10 mouse cellular contexts compared by ENCODE assay signal in genomic region chr2:27813370-27813769, GRCm38 (mm10).
DNase-seq lines count a peak whose midpoint lies in the region; ATAC-seq and TF ChIP-seq lines count a peak whose summit lies in the region.
"Had no signal": no experiment of that assay in that cellular context is flagged by ENCODE, and none has a peak within 500 bp of the region (broad histone marks: within the 10 kb centered on the region; RNA-seq: fewer than 3 reads in every experiment).

No protein-coding gene starts in this region.

- no peak overlapping the region for H3K4me2 ChIP-seq in hindbrain, embryonic 14.5 days (replicated peaks)
- H3K4me2 ChIP-seq in limb, embryonic 14.5 days (replicated peaks; ENCODE audit: low read depth, low read length, severe bottlenecking), result no peak overlapping the region
- H3K4me2 ChIP-seq: neural tube, embryonic 12.5 days had no signal

- no peak overlapping the region for H3K4me3 ChIP-seq in hindbrain, embryonic 14.5 days (replicated peaks; ENCODE audit: low read length)
- no peak overlapping the region for H3K4me3 ChIP-seq in hindbrain, embryonic 10.5 days
- H3K4me3 ChIP-seq in limb, embryonic 14.5 days (replicated peaks; ENCODE audit: low read length), result no peak overlapping the region
- H3K4me3 ChIP-seq: erythroblast, embryonic 14.5 days; neural tube, embryonic 12.5 days had no signal

- no peak for TF ChIP-seq POLR2A in limb, embryonic 14.5 days (IDR thresholded peaks at IDR 0.05; ENCODE audit: borderline replicate concordance, extremely low read depth, insufficient read depth, insufficient read length)

- WGBS in hindbrain, embryonic 14.5 days, result 65% methylated on average over 6 of the region's 6 CpGs
- WGBS in hindbrain, embryonic 10.5 days, result 62% methylated on average over 6 of the region's 6 CpGs
- 15% methylated on average over 6 of the region's 6 CpGs for whole genome bisulfite sequencing in limb, embryonic 14.5 days

- no peaks in the 10 kb centered on the region for H3K36me3 ChIP-seq in hindbrain, embryonic 14.5 days (replicated peaks; ENCODE audit: control insufficient read depth, insufficient read depth)
- H3K36me3 ChIP-seq in hindbrain, embryonic 10.5 days, result no peaks in the 10 kb centered on the region
- H3K36me3 ChIP-seq in limb, embryonic 14.5 days (ENCODE audit: control insufficient read depth, insufficient read depth, low read length), result no peaks in the 10 kb centered on the region
- H3K36me3 ChIP-seq: neural tube, embryonic 12.5 days had no signal

- no peaks in the 10 kb centered on the region for H3K27me3 ChIP-seq in hindbrain, embryonic 14.5 days (ENCODE audit: control insufficient read depth, insufficient read depth, low read length)
- H3K27me3 ChIP-seq in hindbrain, embryonic 10.5 days (ENCODE audit: insufficient read depth, poor library complexity, severe bottlenecking), result no peaks in the 10 kb centered on the region
- H3K27me3 ChIP-seq in limb, embryonic 14.5 days (ENCODE audit: control insufficient read depth, insufficient read depth, low read length), result no peaks in the 10 kb centered on the region
- H3K27me3 ChIP-seq: neural tube, embryonic 12.5 days had no signal

- H3K9me3 ChIP-seq in hindbrain, embryonic 14.5 days (ENCODE audit: control insufficient read depth, low read length), result no peaks in the 10 kb centered on the region
- H3K9me3 ChIP-seq in hindbrain, embryonic 10.5 days, result no peaks in the 10 kb centered on the region
- no peaks in the 10 kb centered on the region for H3K9me3 ChIP-seq in limb, embryonic 14.5 days (ENCODE audit: control insufficient read depth, low read length)
- H3K9me3 ChIP-seq: neural tube, embryonic 12.5 days had no signal

- H3K9ac ChIP-seq in hindbrain, embryonic 14.5 days, result no peak overlapping the region
- no peak overlapping the region for H3K9ac ChIP-seq in limb, embryonic 14.5 days (ENCODE audit: low read depth, low read length, severe bottlenecking)
- H3K9ac ChIP-seq: neural tube, embryonic 12.5 days had no signal

- no peaks in the 10 kb centered on the region for H3K4me1 ChIP-seq in hindbrain, embryonic 14.5 days (replicated peaks; ENCODE audit: control insufficient read depth, insufficient read depth, low read length)
- H3K4me1 ChIP-seq in hindbrain, embryonic 10.5 days (replicated peaks), result peaks cover 8% of the 10 kb centered on the region
- H3K4me1 ChIP-seq in limb, embryonic 14.5 days (ENCODE audit: control insufficient read depth, insufficient read depth, low read length), result peaks cover 26% of the 10 kb centered on the region
- H3K4me1 ChIP-seq: neural tube, embryonic 12.5 days had no signal

- ATAC-seq in hindbrain, embryonic 14.5 days (ENCODE audit: low FRiP score), result no peak
- peak; percentile 93 for ATAC-seq in limb, embryonic 14.5 days (ENCODE audit: low FRiP score, low read depth)

- peak; percentile 29 for DNase-seq in hindbrain, embryonic 14.5 days (ENCODE audit: low spot score)
- DNase-seq in hindbrain, embryonic 10.5 days (ENCODE audit: low spot score), result no peak
- DNase-seq in adrenal gland, adult 18-20 months (ENCODE audit: low spot score in 2 of 2), result peak; percentile 29 to 39
- DNase-seq in gastrocnemius, adult 8-10 months (ENCODE audit: low spot score in 2 of 2), result peak; percentile 55
- DNase-seq in limb, embryonic 14.5 days (ENCODE audit: low spot score), result peak; percentile 90
- DNase-seq in frontal cortex, postnatal 36 days (ENCODE audit: low spot score in 2 of 2), result no peak
- DNase-seq in cerebellum, adult 11-12 months, result no peak
- no peak for DNase-seq in layer of hippocampus, adult 18-20 months (ENCODE audit: low spot score in 2 of 2)

- no peak overlapping the region for H3K27ac ChIP-seq in hindbrain, embryonic 14.5 days
- H3K27ac ChIP-seq in hindbrain, embryonic 10.5 days, result no peak overlapping the region
- H3K27ac ChIP-seq in limb, embryonic 14.5 days (replicated peaks; ENCODE audit: low read depth, low read length), result peak overlapping the region; percentile 61
- H3K27ac ChIP-seq: neural tube, embryonic 12.5 days had no signal

Comparison
In these comparisons a context has a peak if more than half of its experiments do, and no peak if none do; other contexts are left out.
1. DNase-seq: peak in hindbrain, embryonic 14.5 days (single experiment), adrenal gland, adult 18-20 months (2 of 2), gastrocnemius, adult 8-10 months (2 of 2) and limb, embryonic 14.5 days (single experiment); none in hindbrain, embryonic 10.5 days (single experiment), frontal cortex, postnatal 36 days (0 of 2), cerebellum, adult 11-12 months (single experiment) and layer of hippocampus, adult 18-20 months (0 of 2).